Mouse (Mus musculus) adipose tissue, adult 10 weeks (tissue): ENCODE results near the gene Olfr1477. TPM values are rescaled to one million over a fixed set of nuclear protein-coding genes. Genes with fewer than 3 reads are reported as not detected.

Source experiments
- polyA plus RNA-seq: library from polyadenylated mRNA; stranded (reverse); fragments of 350-450 nt; fragmentation: Illumina TruSeq; extraction: RNeasy Lipid Tissue Mini Kit (QIAGEN cat#74804); gene quantifications from one replicate; pipeline ENCODE4 v1.2.3, GENCODE M21; 2014; ENCODE audit warnings: low read depth, low replicate concordance

Gene Olfr1477
- not detected for polyA plus RNA-seq

DNA sequence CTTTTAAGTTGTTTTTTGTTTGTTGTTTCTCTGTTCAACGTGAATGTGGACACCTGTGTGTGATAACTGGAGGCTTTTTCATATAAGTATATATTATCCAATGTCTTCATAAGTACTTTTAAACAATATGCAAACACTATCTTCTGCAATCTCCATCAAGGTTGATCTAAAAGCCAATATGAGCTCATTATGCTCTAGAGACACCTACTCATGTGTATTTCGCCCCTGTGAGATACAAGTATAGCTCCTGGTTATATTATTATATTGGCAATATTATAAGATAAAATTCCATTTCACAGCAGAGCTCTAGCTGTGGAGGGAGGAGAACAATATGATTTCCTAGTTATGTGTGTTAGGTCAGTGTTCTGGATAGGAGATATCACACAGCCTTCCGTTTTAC, at the start of gene Olfr1477:
Gene Olfr1477 (plus strand): TSS at position 301 of the 400 bp plus-strand sequence.

DNA sequence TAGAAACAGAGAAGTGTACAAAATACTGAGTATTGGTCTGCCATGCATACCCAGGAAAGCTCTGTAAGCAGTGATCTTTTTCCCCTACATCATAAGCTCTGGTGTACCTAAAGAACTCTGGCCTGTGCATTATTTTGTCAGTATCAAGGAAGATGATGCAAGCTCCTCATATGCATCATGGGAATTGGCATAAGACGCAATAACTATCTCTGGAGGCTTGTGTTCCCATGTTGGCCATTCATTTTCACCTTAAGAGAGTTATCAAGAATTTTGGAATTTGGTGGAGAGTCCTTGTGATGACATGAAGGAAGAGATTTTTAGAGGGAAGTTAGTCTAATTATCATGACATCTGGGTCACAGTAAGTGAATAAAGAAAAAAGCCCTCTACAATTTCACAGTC, 44.4 kb upstream of the Olfr1477 start, which contains the start of gene Olfr1472:
Gene Olfr1472 (minus strand): TSS at position 101 of the 400 bp plus-strand sequence.

DNA sequence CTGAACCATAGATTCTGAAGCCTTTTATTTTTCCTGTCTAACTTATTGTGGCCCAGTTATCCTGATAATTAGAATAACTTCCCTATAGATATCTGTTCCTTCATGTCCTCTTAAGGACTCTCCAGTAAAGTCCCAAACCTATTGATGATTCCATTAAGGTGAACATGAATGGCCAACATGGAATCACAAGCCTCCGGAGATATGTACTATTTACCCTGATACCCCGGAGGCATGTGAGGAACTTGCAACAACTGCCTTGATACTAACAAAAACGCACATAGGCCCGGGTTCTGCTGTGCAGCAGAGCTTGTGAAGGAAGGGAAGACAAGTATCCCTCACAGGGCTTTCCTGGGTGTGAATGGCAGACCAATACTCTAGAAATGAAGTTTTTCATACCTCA, 31.1 kb upstream of the Olfr1477 start, which contains the start of gene Olfr1474:
Gene Olfr1474 (plus strand): TSS at position 301 of the 400 bp plus-strand sequence.

DNA sequence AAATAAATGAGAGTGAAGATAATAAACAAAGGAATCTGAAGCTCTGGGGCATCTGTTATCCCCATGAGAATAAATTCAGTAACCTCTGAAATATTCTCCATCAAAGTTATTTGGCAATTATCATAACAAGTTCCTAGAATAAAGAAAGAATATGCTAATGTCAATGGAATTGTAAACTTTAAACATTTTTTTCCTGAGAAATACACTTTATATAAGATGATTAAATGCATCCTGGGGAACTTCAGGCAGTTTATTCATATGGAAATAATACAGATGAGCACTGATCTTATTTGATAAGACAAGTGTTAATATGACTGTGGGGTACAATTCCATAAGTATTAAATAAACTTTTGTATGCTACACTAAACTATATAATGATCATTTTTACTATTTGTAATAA, 20.2 kb upstream of the Olfr1477 start, which contains the start of gene Olfr1475:
Gene Olfr1475 (minus strand): TSS at position 101 of the 400 bp plus-strand sequence.

DNA sequence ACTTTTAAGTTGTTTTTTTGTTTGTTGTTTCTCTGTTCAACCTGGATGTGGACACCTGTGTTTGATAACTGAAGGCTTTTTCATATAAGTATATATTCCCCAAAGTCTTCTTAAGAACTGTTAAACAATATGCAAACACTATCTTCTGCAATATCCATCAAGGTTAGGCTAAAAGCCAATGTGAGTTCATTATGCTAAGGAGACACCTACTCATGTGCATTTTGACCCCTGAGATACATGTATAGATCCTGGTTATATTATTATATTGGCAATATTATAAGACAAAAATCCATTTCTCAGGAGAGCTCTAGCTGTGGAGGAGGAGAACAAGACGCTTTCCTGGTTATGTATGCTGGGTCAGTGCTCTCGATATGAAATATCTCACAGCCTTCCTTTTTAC, 27.3 kb downstream of the Olfr1477 start, which contains the start of gene Olfr1480:
Gene Olfr1480 (plus strand): TSS at position 301 of the 400 bp plus-strand sequence.

Other genes with a start within 250 kb of the Olfr1477 start
- not detected for gene Olfr1465, start 185.0 kb upstream of the Olfr1477 start, polyA plus RNA-seq
- not detected for gene Olfr1466, start 161.7 kb upstream of the Olfr1477 start, polyA plus RNA-seq
- not detected for gene Olfr1467, start 138.3 kb upstream of the Olfr1477 start, polyA plus RNA-seq
- not detected for gene Olfr1469, start 92.7 kb upstream of the Olfr1477 start, polyA plus RNA-seq
- not detected for gene Olfr1471, start 57.1 kb upstream of the Olfr1477 start, polyA plus RNA-seq
- not detected for gene Olfr1472, start 44.5 kb upstream of the Olfr1477 start, polyA plus RNA-seq
- gene Olfr1474, start 31.0 kb upstream of the Olfr1477 start, polyA plus RNA-seq = not detected
- not detected for gene Olfr1475, start 20.4 kb upstream of the Olfr1477 start, polyA plus RNA-seq
- gene Olfr1480, start 27.4 kb downstream of the Olfr1477 start, polyA plus RNA-seq = not detected
- not detected for gene Olfr1484, start 83.0 kb downstream of the Olfr1477 start, polyA plus RNA-seq
- gene Olfr1487, start 116.8 kb downstream of the Olfr1477 start, polyA plus RNA-seq = not detected
- not detected for gene Olfr1489, start 131.1 kb downstream of the Olfr1477 start, polyA plus RNA-seq
- gene Olfr1490, start 150.5 kb downstream of the Olfr1477 start, polyA plus RNA-seq = not detected
- gene Olfr1491, start 196.7 kb downstream of the Olfr1477 start, polyA plus RNA-seq = not detected
- gene Olfr1493-ps1, start 222.7 kb downstream of the Olfr1477 start, polyA plus RNA-seq = not detected
- not detected for gene Olfr1494, start 239.2 kb downstream of the Olfr1477 start, polyA plus RNA-seq